Mouse (Mus musculus) adrenal gland, adult 2 months (tissue): ENCODE data around the gene Gng12. TPM values are rescaled to one million over a fixed set of nuclear protein-coding genes. Genes with fewer than 3 reads are reported as not detected.
A peak's percentile ranks its signal among the peaks of the same experiment; 100 is the strongest.
"Not testable (repeated sequence)": the region's sequence is repeated elsewhere in the genome, so short reads cannot be mapped to it uniquely, and the experiment has no call there.

Source experiments
- DNase-seq: peaks from one replicate; pipeline ENCODE4 v3.0.0; 2021
- polyA plus RNA-seq: library from polyadenylated mRNA; depleted of rRNA; stranded (reverse); fragments of >200 nt; gene quantifications from 2 replicates; pipeline ENCODE4 v1.2.3, GENCODE M21; 2012
- total RNA-seq, 2 experiments: library from RNA; stranded (reverse); gene quantifications; 2 replicates each; pipeline ENCODE4 v1.2.3; 2021

Gene Gng12
- total and polyA plus RNA-seq, 3 experiments, result 7.6 to 88.4 (median 62.0) TPM

- no peak for DNase-seq
Measured at GRCm38 (mm10) chr6:67029312-67029950, 133.2 kb downstream of the Gng12 start.

GRCm38 (mm10) chr6:67029987-67030386, 133.8 kb downstream of the Gng12 start:
- no peak for DNase-seq

- no peak for DNase-seq
Measured at GRCm38 (mm10) chr6:67030416-67030815, 134.2 kb downstream of the Gng12 start.

- no peak for DNase-seq
Measured at GRCm38 (mm10) chr6:67030846-67031245, 134.6 kb downstream of the Gng12 start.

- DNase-seq, result not testable (repeated sequence)
Measured at GRCm38 (mm10) chr6:67032551-67032950, 136.4 kb downstream of the Gng12 start.

DNA sequence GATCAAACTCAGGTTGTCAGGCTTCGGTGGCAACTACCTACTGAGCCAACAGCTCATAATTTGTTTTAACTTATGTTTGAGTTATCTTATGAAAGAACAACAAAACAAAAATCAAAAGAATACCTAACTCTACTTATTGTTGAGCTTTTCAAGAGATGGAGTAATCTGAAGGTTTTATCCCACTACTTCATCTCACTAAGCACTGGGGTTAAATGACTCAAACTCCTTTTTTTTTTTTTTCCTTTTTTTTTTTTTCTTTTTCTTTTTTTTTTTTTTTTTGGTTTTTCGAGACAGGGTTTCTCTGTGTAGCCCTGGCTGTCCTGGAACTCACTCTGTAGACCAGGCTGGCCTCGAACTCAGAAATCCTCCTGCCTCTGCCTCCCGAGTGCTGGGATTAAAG, 136.8 kb downstream of the Gng12 start:
- DNase-seq, result not testable (repeated sequence)

GRCm38 (mm10) chr6:67033604-67034003, 137.4 kb downstream of the Gng12 start:
- no peak for DNase-seq

DNA sequence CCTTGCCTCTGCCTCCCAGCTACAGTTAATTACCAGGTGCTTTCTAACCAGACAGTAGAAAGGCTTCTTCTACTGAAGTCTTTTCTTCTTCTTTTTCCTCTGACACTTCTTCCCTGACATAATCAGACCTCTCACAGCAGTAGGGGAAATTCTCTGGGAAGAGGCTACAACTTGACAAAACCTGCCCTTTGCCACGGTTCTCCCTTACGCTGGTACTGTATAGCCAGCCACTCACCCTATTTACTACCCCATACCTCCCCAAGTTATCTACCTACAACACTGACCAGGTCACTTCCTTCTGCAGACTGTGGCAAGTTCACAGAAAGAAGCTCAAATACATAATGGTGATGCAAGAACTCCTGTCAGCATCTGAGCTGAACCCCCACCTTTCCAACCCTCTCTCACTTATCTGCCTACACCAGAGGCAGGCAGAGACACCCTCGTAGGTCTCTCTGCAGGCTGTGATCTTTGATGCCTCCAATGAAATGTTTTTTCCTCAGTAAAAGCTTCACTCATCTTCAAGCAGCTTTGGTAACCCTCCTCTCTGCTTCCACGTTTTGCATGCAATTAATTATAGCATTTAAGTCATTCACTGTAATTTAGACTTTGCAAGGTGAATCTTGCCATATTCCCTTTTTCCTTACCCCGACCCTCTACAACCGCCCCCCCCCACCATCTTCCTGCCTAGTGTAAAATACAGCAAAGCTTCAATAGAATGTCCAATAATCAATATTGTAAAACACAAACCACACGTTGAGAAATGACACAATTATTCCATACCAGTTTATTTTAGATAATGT, 138.3 kb downstream of the Gng12 start:
- no peak for DNase-seq

DNA sequence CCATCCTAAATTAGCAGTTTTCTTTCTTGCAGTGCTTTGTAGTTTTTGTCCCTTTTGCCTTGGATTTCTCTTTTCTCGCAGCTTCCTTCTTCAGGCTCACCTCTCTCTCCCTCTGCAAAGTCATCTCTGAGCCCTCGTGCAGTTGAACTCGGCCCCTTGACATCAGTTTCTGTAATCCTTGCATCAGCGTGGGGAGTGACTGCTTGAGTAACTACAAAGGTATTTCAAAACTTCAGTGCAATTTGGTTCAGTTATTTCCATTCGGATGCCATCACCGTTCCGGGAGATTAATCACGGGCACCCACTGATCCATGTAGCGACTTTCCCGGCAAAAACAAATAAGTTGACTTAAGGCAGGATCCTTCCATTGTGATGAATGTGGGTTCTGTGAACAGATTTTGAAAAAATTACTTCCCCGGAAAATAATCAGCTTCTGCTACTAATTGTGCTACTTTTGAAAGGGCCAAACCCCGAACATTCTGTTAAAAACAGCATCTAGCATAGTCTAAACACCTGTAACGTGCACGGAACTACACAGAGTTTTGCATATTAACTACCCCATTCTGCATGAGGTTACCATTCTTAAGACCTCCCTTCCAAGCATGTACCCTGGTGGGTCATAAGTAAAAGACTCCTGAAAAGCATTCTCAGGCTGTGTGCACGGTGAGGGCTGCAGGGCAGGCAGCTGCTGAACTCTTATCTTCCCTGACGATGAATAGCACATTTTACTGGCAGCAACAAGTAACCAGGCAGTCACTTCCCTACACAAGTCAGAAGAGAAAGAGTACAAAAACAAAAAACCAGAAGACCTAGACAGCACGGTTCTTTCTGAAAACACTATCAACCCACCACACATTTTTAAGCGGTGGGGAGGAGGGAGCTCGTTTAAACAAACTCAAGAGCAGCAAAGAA, 139.4 kb downstream of the Gng12 start:
- peak; percentile 48 for DNase-seq

DNA sequence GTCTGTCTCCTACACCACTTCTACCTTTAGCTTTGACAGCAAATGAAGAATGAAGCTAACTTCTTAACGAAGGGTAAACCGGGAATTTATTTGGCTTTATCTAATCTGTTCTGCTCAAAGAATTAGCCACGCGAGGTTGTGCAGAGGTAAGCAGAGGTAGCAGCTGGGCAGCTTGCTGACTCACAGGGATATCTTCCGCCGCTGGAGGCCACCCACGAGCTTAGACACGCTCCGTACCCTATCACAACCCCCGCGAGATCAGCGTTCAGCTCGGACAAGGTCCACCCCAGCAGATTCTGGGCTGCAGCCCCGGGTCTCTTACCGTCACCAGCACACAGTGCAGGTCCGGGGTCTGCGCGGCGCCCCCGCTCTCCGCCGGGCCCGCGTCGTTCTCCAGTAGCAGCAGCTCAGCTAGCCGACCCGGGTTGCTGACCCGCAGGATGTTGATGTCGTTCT, 140.2 kb downstream of the Gng12 start:
- peak; percentile 92 for DNase-seq

DNA sequence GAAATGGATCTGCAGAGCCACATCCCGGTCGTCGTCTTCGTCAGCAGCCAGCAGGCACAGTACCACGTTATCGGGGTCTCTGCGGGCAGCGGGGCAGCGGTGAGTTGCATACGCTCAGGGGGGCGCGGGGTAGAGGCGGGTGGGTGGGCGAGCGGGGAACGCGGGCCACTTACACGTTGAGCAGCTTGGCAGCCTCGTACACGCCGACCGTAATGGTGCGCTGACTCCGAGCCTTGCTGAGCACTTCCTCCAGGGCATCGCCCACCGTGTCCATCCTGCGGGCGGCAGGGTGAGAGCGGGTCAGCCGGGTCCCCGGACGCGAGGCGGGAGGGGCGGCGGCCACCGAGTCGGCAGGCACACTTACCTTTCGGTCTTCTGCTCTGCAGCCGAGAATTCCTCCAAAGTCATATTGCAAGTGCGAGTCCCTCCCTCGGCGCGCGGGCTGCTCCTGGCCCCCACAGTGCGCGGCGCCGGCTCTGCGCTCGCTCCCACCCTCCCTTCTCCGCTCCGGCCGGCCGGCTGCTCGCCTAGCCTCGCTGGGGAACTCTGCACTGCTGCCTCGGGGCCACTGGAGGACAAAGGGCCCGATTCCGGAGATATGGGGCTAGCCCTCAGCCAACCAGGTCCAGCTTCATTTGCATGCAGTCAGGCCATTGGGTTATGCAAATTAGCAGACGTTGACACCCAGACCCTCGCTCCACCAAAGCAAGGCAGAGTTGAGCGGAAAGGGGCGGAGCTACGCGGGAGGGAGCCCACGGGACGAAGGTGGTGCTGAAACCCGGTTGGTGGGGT, 140.8 kb downstream of the Gng12 start, which contains the start of gene Gadd45a:
Gadd45a (minus strand) TSS at position 621 of the 792 bp plus-strand sequence.
- DNase-seq, result peak; percentile 100

DNA sequence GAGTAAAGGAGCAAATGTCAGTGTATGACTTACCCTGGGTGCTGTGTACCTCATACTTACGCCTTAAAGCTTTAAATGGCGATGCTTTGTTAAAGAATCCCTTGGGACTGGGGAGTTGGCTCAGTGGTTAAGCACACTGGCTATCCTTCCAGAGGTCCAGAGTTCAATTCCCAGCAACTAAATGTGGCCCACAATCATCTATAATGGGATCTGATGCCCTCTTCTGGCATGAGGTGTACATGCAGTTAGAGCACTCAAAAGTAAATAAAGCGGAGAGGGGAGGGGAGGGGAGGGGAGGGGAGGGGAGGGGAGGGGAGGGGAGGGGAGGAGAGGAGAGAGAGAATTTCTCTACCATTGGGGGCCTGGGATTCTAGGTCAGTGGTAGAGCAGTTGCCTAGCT, 142.8 kb downstream of the Gng12 start:
- DNase-seq, result no peak

DNA sequence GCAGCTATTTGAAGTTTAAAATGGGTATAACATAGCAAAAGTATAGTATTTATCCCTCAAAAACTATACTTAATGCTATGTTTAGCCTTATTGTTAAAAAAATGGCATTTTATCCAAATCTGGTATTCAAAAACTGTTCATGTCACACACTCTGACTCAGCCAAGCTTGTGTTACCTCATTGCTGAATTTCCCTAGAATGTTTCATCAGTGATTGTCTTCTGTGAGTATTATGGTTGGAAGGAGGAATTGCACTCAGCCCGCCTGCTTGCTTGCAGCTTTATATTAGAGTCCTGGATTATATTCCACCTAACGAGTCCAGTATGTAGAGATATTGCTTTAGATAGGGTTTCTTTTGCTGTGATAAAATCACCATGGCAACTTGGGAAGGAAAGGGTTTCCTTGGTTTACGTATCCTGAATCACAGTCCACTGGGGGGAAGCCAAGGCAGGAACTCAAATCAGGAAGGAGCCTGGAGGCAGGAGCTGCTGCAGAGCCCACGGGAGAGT, 144.8 kb downstream of the Gng12 start:
- DNase-seq, result no peak

DNA sequence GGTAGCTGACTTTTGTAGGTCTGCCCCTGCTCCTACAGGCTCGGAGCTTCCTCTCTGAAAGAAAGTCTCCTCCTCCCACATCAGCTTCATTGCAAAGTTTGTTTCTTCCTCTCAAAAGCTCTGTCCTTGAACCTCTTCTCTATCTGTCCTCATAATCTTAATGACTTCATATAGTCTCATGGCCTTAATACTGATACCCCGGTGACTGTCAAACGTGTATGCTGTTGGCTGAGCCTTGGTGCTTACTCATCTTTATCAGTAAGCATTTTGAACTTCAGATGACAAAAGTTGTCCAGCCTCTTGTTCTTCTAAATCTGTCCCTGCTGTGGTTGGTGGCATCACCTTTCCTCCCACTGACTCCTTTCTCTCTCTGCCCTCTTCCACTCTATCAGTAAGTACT, 149.2 kb downstream of the Gng12 start:
- DNase-seq, result no peak

GRCm38 (mm10) chr6:67046937-67047336, 150.7 kb downstream of the Gng12 start:
- DNase-seq, result no peak

GRCm38 (mm10) chr6:67048052-67048691, 152.0 kb downstream of the Gng12 start:
- DNase-seq, result no peak

- DNase-seq, result no peak
Measured at GRCm38 (mm10) chr6:67048880-67049694, 152.9 kb downstream of the Gng12 start.

DNA sequence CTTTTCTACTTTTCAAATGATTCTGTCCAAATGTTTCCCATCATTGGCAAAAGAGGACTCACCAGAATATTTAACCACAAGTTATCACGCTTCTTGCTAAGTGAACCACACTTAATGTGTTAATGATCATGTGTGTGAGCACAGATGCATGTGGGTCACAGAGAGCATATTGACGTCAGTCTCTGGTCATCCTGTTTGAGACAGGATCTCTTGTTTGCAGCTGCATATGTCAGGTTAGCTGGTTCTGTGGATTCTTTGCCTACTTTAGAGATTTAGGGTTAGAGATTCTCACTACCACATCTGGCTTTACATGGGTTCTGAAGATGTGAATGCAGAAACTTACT, 153.5 kb downstream of the Gng12 start:
- no peak for DNase-seq

GRCm38 (mm10) chr6:67050063-67050462, 153.9 kb downstream of the Gng12 start:
- DNase-seq, result no peak
